Mouse (Mus musculus) E14TG2a.4 (cell line): ENCODE measurements at regions not wholly inside any gene's neighbourhood (a gene's known extent, or its start where the extent isn't known, plus 50 kb on each side); places are given as distances from the start of the nearest gene placed in this dataset.

Experiments used
- H3K27me3 ChIP-seq: 2 replicates; pipeline ENCODE4 v1.6.1; 2014; ENCODE audit warnings: low read length, control low read depth; ENCODE audit not compliant: insufficient read depth
- H3K36me3 ChIP-seq: 2 replicates; pipeline ENCODE4 v1.6.1; 2014; ENCODE audit warnings: low read length, control low read depth; ENCODE audit not compliant: insufficient read depth
- H3K4me1 ChIP-seq: replicated peaks from 2 replicates; pipeline ENCODE4 v1.6.1; 2014; ENCODE audit warnings: low read depth, low read length, control low read depth
- H3K4me3 ChIP-seq: replicated peaks from 2 replicates; pipeline ENCODE4 v1.5.1; 2014; ENCODE audit warnings: mild to moderate bottlenecking, low read length
- H3K9me3 ChIP-seq: 2 replicates; pipeline ENCODE4 v1.6.1; 2014; ENCODE audit warnings: low read length, control low read depth
- CTCF ChIP-seq: conservative IDR thresholded peaks from 2 replicates; pipeline ENCODE4 v1.5.1; 2014; ENCODE audit warnings: low read length
- NANOG ChIP-seq: IDR thresholded peaks from 2 replicates; pipeline ENCODE4 v1.6.1; 2014; ENCODE audit warnings: borderline replicate concordance, low read length, mixed read lengths
- POU5F1 ChIP-seq: IDR thresholded peaks from 2 replicates; pipeline ENCODE4 v1.6.1; 2014; ENCODE audit warnings: low read length, borderline replicate concordance

DNA sequence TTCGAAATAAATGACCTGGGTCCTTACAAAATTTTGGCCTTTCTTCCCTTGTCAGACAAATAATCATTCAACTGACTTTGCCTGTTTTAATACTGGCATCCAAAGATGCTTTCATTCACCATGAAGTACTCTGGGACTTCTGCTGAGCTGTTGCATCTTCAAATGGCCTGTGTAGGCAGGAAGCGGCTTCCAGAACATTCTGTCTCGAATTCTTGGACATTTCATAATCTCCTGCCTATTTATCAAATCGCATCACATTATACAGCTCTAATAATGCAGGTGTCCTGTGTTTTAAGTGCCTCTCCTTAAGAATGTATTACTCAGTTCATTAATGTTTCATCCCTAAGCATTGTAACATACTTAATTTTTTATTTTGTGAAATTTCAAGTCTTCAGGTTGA is 420.1 kb upstream of the Pmfbp1 start:
- H3K9me3 ChIP-seq = no peaks in the 10 kb centered on the region
- H3K36me3 ChIP-seq = no peaks in the 10 kb centered on the region
- no peak overlapping the region for H3K4me3 ChIP-seq
- peaks cover 17% of the 10 kb centered on the region for H3K4me1 ChIP-seq
- no peaks in the 10 kb centered on the region for H3K27me3 ChIP-seq
- TF ChIP-seq POU5F1 (no peak), NANOG (no peak), CTCF (no peak)

DNA sequence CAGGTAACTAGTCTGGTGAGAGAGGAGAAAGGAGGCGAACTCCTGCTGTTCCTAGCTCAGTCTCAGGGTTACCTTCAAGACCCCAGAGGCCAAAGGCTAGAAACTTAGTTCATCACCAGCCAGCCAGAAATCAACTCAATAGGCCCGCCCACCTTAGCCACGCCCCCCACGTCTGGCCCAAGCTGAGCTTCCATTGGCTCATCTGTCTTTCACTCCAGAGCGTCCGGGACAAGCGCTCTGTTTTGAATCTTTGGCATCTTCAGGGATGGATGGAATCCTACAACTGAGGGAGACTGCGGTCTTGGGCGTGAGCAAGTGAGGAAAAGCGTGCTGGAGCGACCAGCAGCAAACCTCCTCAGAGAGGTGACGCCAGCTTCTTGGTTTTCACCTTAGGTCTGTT is 418.8 kb upstream of the Pmfbp1 start:
- TF ChIP-seq NANOG (no peak), POU5F1 (no peak), CTCF (no peak)
- H3K4me3 ChIP-seq = peak overlapping the region; percentile 79

DNA sequence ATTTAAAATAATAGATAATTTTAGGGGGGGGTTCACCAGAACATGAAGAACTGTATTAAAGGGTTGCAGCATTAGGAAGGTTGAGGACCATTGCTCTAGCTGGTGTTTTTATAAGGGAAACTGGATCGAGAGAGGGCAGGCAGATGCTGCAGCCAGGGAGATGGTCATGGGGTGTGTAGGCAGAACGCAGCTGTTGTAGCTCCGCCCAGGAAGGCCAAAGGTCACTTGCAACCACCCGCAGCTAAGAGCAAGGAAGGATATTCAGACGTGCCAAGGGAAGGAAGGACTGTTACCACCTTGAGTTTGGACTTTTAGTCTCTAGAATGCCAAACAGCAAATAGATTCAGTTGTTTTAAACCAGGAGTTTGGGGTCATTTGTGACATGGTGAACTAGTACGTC is 414.6 kb upstream of the Pmfbp1 start:
- Histone ChIP-seq H3K4me3 (no peak overlapping the region), H3K36me3 (peaks cover 5% of the 10 kb centered on the region; the same call in 1 of the 2 replicates), H3K9me3 (peaks cover 7% of the 10 kb centered on the region), H3K4me1 (peaks cover 31% of the 10 kb centered on the region), H3K27me3 (no peaks in the 10 kb centered on the region)
- TF ChIP-seq POU5F1 (no peak), NANOG (no peak), CTCF (no peak)

More for the DNA sequence above, 418.8 kb upstream of the Pmfbp1 start:
- no peaks in the 10 kb centered on the region for H3K27me3 ChIP-seq
- H3K4me1 ChIP-seq = peaks cover 27% of the 10 kb centered on the region
- H3K36me3 ChIP-seq = no peaks in the 10 kb centered on the region
- H3K9me3 ChIP-seq = no peaks in the 10 kb centered on the region

DNA sequence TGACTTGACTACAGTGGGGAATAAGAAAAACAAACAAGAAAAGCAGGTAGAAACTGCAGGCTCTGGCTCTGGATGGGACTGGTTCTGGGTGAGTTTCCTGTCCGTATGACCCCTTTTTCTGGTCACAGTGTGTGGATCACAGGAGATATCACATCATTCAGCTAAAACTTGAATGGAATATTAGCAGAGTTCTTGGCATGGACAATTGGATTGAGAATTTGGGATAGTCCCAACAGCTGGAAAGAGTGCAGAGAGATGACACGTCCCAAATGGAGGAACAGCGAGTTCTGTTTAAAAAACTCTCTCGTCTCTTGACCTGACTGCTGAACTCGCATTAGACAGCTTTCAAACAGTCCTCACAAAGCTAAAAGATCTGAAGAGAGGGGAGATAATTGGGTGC is 412.5 kb upstream of the Pmfbp1 start:
- H3K36me3 ChIP-seq = peaks cover 5% of the 10 kb centered on the region; the same call in 1 of the 2 replicates

DNA sequence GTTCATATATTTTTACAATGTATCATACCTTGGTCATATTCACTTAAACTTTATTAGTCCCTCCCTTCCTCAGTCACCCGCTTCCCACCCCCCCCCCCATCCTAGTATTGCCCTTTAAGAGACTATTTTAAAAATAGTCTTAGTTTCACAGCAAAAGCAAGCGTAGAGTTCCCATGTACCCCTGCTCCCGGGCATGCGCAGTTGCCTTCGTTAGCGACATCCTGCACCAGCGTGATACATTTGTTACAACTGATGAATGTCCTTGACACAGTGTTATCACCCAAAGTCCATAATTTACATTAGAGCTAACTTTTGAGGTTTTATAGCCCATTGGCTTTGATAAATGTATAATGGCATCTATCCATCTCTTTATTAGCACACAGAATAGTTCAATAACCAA is 408.7 kb upstream of the Pmfbp1 start:
- TF ChIP-seq CTCF (no peak), POU5F1 (no peak), NANOG (no peak)
- peaks cover 5% of the 10 kb centered on the region; the same call in 1 of the 2 replicates for H3K36me3 ChIP-seq
- H3K9me3 ChIP-seq = peaks cover 7% of the 10 kb centered on the region
- H3K4me1 ChIP-seq = 0 out of 2 replicates have a peak, but pooled peaks cover 3% of the 10 kb centered on the region
- no peak overlapping the region for H3K4me3 ChIP-seq
- H3K27me3 ChIP-seq = no peaks in the 10 kb centered on the region

More for the DNA sequence above, 412.5 kb upstream of the Pmfbp1 start:
- Histone ChIP-seq H3K9me3 (peaks cover 7% of the 10 kb centered on the region), H3K27me3 (no peaks in the 10 kb centered on the region), H3K4me1 (peaks cover 22% of the 10 kb centered on the region), H3K4me3 (no peak overlapping the region)
- TF ChIP-seq CTCF (no peak), NANOG (no peak), POU5F1 (no peak)

DNA sequence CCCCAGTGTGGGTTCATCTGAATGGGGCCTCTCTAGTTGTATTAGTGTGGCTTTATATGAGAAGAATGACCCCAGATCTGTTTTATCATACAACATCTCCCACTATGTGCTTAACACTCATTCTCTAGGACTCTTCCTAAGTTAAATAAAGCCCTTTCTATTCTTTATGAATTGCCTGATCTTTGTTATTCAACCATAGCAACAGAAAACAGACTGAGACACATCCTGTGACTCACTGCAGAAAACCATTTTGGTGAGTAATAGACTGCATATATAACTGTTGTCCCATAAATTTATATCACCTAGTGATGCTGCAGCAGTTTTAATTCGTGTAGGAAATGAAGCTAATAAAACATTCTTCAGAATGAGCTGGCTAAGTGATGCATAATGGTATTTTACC is 406.0 kb upstream of the Pmfbp1 start:
- no peak for TF ChIP-seq POU5F1
- no peak for TF ChIP-seq NANOG
- no peak for TF ChIP-seq CTCF
- no peak overlapping the region for H3K4me3 ChIP-seq
- H3K4me1 ChIP-seq = no peaks in the 10 kb centered on the region
- H3K36me3 ChIP-seq = no peaks in the 10 kb centered on the region
- no peaks in the 10 kb centered on the region for H3K9me3 ChIP-seq
- H3K27me3 ChIP-seq = no peaks in the 10 kb centered on the region

DNA sequence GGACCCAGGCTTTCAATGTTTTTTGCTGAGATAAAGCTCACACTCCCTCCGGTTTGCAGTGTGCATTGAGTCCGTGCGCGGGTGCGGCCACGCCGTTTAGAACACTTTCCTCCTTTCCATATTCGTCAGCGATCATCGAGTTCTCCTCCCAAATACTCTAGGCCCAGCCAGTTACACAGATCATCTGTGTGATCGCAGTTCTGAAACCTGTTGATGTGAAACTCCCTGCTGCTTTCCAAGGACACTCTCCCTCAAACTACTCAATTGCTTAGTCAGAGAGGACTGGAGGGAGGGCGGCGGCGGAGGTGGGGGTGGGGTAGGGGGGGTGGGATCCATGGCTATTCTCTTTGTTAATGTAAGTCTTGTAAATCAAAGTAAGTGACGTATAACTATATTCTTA is 394.2 kb upstream of the Pmfbp1 start:
- Histone ChIP-seq H3K4me1 (peaks cover 9% of the 10 kb centered on the region; the same call in 1 of the 2 replicates), H3K9me3 (no peaks in the 10 kb centered on the region), H3K36me3 (no peaks in the 10 kb centered on the region), H3K4me3 (no peak overlapping the region), H3K27me3 (no peaks in the 10 kb centered on the region)
- no peak for TF ChIP-seq CTCF
- peak; percentile 28; the same call in 1 of the 2 replicates for TF ChIP-seq NANOG
- TF ChIP-seq POU5F1 = no peak

DNA sequence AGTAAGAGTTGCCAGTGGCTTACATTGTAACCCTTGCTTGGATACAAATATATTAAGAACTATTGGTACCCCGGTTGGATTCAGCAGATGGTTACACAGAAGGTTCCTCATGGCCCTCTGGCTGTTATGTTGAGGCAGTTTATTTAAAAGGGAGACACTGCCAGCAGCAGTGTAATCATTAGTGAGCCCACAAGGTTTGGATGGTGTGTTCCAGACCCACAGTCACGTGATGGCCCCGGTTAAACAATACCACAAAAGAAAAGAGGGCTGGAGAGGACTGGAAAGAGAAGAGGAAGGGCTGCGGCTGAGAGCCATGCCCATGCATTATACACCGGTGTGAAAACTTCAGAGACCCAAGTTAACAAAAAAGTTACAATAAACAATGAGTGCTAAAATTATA is 392.4 kb upstream of the Pmfbp1 start:
- TF ChIP-seq NANOG (no peak), CTCF (no peak), POU5F1 (no peak)
- Histone ChIP-seq H3K4me1 (peaks cover 9% of the 10 kb centered on the region; the same call in 1 of the 2 replicates), H3K4me3 (no peak overlapping the region), H3K27me3 (no peaks in the 10 kb centered on the region), H3K9me3 (no peaks in the 10 kb centered on the region), H3K36me3 (no peaks in the 10 kb centered on the region)

DNA sequence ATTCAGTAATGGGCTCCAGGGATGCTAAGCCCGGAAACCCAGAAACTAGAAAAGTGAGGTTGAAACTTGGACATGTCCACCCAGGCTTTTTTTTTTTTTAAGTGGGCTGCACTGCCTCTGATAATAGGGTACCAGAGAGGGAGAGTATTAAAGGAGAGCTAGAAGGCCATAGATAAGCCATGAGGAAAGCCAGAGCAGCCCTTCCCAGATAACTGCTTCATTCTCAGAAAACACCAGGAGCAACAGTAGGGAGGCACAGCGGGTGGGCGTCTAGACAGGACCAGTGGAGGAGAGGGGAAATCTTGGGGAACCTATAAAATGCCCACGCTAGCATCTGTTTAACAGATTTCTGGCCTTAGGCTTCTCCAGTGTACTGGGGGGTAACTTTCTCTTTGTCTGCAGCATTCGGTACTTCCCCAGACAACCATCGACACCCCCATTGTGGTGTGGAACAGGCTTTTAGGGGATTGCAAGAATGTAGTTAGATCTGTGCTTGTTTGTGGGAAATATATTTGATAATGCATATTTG is 389.0 kb upstream of the Pmfbp1 start:
- no peak overlapping the region for H3K4me3 ChIP-seq
- no peak for TF ChIP-seq CTCF
- TF ChIP-seq NANOG = no peak
- TF ChIP-seq POU5F1 = no peak

More for the DNA sequence above, 389.0 kb upstream of the Pmfbp1 start:
- H3K4me1 ChIP-seq = peaks cover 17% of the 10 kb centered on the region; the same call in 1 of the 2 replicates
- no peaks in the 10 kb centered on the region for H3K36me3 ChIP-seq
- H3K27me3 ChIP-seq = no peaks in the 10 kb centered on the region
- H3K9me3 ChIP-seq = no peaks in the 10 kb centered on the region
